Mouse (Mus musculus) kidney, adult 2 months (tissue): ENCODE data around the gene Cacna2d1.

ENCODE experiments used
- CTCF ChIP-seq: fragments of 200-500 bp; conservative IDR thresholded peaks from 2 replicates; pipeline ENCODE4 v1.5.1; 2011; ENCODE audit warnings: low read depth, mild to moderate bottlenecking, control low read depth, low read length, moderate library complexity, mixed read lengths; ENCODE audit not compliant: insufficient read depth, insufficient read length
- POLR2A ChIP-seq: fragments of 200-500 bp; IDR thresholded peaks from one replicate; pipeline ENCODE4 v1.6.1; 2011; ENCODE audit warnings: low read depth, low read length, control low read depth

DNA sequence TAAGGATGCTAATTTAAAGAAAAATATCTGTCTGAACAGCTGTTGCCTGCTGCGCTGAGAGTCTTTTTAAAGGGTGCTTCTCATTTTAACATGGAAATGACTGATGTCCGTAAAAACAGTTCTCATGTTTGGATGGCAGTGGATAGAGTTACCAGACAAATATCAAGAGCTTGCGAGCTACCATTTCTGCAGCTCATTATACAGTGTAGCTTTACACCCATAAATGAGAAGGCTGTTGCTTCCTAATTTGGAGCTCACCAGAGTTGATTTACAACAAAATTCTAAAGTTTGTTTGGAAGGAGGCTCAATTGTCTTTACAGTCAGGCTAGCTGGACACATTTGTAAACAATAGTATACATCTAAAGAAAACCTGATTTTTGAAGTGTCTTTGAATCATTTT is 28.0 kb upstream of the Cacna2d1 start:
- no peak for TF ChIP-seq POLR2A
- TF ChIP-seq CTCF, result no peak
